Mouse (Mus musculus) liver, embryonic 14.5 days (tissue): Measurements from ENCODE around the gene Rimbp3. TPM values are rescaled to one million over a fixed set of nuclear protein-coding genes. Genes with fewer than 3 reads are reported as not detected.

Experiments
- ATAC-seq: fragments of 200-750 bp; cut with Nextera tagmentation; 2 replicates; pipeline ENCODE4 v1.8.0; 2017; ENCODE audit warnings: moderate number of reproducible peaks, mild to moderate bottlenecking, moderate library complexity; ENCODE audit not compliant: insufficient read depth
- DNase-seq, 3 experiments: peaks; one replicate each; pipeline ENCODE4 v3.0.0-alpha.2; 2012 to 2013; ENCODE audit warnings: low read depth in 3 of 3, low spot score in 3 of 3
- H3K27ac ChIP-seq: fragments of 300-500 bp; sonication (generic); 2 replicates; pipeline ENCODE4 v1.5.1; 2014; ENCODE audit warnings: moderate library complexity, mild to moderate bottlenecking, control low read depth, inconsistent platforms
- H3K27me3 ChIP-seq: fragments of 300-500 bp; sonication (generic); 2 replicates; pipeline ENCODE4 v1.6.1; 2014; ENCODE audit warnings: mild to moderate bottlenecking, low read length, moderate library complexity; ENCODE audit not compliant: control insufficient read depth, insufficient read depth
- H3K36me3 ChIP-seq: fragments of 300-500 bp; sonication (generic); replicated peaks from 2 replicates; pipeline ENCODE4 v1.6.1; 2014; ENCODE audit warnings: low read depth; ENCODE audit not compliant: control insufficient read depth, insufficient read depth
- H3K4me1 ChIP-seq, 2 experiments: fragments of 200-500 bp in 1 of 2; fragments of 300-500 bp in 1 of 2; sonication (generic) in 1 of 2; replicated peaks; 2 replicates each; pipeline ENCODE4 v1.6.1; 2012 to 2014; ENCODE audit warnings: antibody characterized with exemption in 1 of 2, inconsistent platforms in 1 of 2, low read length in 1 of 2; ENCODE audit not compliant: control insufficient read depth in 2 of 2, insufficient read depth in 2 of 2
- H3K4me2 ChIP-seq: fragments of 300-500 bp; sonication (generic); 2 replicates; pipeline ENCODE4 v1.6.1; 2014; ENCODE audit warnings: low read depth, mild to moderate bottlenecking, control low read depth, moderate library complexity
- H3K4me3 ChIP-seq, 2 experiments: fragments of 200-500 bp in 1 of 2; fragments of 300-500 bp in 1 of 2; sonication (generic) in 1 of 2; 2 replicates each; pipeline ENCODE4 v1.5.1; 2012 to 2014; ENCODE audit warnings: low read depth in 2 of 2, low read length in 2 of 2, mild to moderate bottlenecking in 2 of 2, control low read depth in 1 of 2, inconsistent platforms in 1 of 2, moderate library complexity in 1 of 2; ENCODE audit not compliant: insufficient read depth in 1 of 2
- H3K9ac ChIP-seq: fragments of 300-500 bp; sonication (generic); replicated peaks from 2 replicates; pipeline ENCODE4 v1.6.1; 2014; ENCODE audit warnings: mild to moderate bottlenecking, control low read depth, moderate library complexity
- H3K9me3 ChIP-seq: fragments of 300-500 bp; sonication (generic); 2 replicates; pipeline ENCODE4 v1.6.1; 2016; ENCODE audit warnings: low read length, mixed read lengths; ENCODE audit not compliant: control insufficient read depth
- CTCF ChIP-seq: IDR thresholded peaks from 2 replicates; pipeline ENCODE4 v1.5.1; 2016; ENCODE audit warnings: antibody characterized with exemption, low read depth, control low read depth
- EP300 ChIP-seq: IDR thresholded peaks from 2 replicates; pipeline ENCODE4 v1.6.1; 2016; ENCODE audit warnings: antibody characterized with exemption, low read depth
- WGBS: fragments of 180-500 bp; shearing (Covaris S2); extraction: QIAGEN DNeasy Blood & Tissue Kit; methylation state at CpG from one replicate; pipeline ENCODE4 v1.1.7; 2014; ENCODE audit not compliant: insufficient replicate concordance; 5-methylcytosine and 5-hydroxymethylcytosine counted together
- polyA plus RNA-seq, 2 experiments: library from polyadenylated mRNA; depleted of rRNA in 1 of 2; stranded (reverse) in 1 of 2; unstranded in 1 of 2; fragments of >200 nt; fragmentation: Nextera tagmentation in 1 of 2; extraction: Ambion mirVana in 1 of 2; gene quantifications; 2 replicates each; pipeline versions ENCODE4 v1.2.1 to v1.2.3; 2012 to 2014

Rimbp3 gene
- polyA plus RNA-seq, 2 experiments, result 0.03 to 0.05 TPM

GRCm38 (mm10) chr16:17237634-17238033, 29.2 kb downstream of the Rimbp3 start:
- WGBS, result 15% methylated on average over 3 of the region's 3 CpGs
- Histone ChIP-seq H3K4me2 (peak overlapping the region; percentile 18; the same call in 1 of the 2 replicates), H3K27ac (no peak overlapping the region), H3K36me3 (no peaks in the 10 kb centered on the region), H3K9me3 (no peaks in the 10 kb centered on the region), H3K9ac (no peak overlapping the region), H3K4me3 (no peak overlapping the region), H3K27me3 (no peaks in the 10 kb centered on the region), H3K4me1 (peaks cover 34 to 58% of the 10 kb centered on the region in 2 experiments)
- peak in 2 of 3 experiments; percentile 61 to 64 for DNase-seq
- ATAC-seq, result peak; percentile 63
- peak; percentile 84 for TF ChIP-seq EP300
- TF ChIP-seq CTCF, result no peak

DNA sequence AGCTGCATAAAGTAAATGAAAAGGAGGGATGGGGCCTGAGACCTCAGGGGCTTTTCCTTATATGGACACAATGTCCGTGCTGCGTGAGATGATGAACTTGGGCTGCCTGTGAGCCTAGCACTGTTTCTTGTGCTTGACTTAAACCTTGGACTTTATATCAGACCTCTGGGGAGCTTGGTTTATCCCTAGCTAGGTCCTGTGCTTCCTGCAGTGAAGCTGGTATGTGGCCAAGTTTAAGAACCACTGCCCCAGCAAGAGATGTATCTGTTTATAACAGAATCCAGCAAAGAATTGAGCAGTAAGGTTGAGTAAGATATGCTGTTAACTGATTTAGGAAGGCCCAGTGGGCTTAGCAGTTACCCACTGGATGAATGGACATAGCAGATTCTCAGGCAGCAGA, 31.0 kb downstream of the Rimbp3 start:
- WGBS, result 60% methylated on average over 2 of the region's 2 CpGs
- Histone ChIP-seq H3K4me1 (peaks cover 33 to 63% of the 10 kb centered on the region in 2 experiments), H3K27ac (no peak overlapping the region), H3K9ac (no peak overlapping the region), H3K4me2 (no peak overlapping the region), H3K9me3 (no peaks in the 10 kb centered on the region), H3K36me3 (no peaks in the 10 kb centered on the region), H3K4me3 (no peak overlapping the region), H3K27me3 (no peaks in the 10 kb centered on the region)
- TF ChIP-seq CTCF (no peak), EP300 (no peak)
- ATAC-seq (no peak), DNase-seq (no peak)

- 36% methylated on average over 1 of the region's 1 CpGs for WGBS
- Histone ChIP-seq H3K4me1 (peaks cover 10 to 47% of the 10 kb centered on the region in 2 experiments), H3K27ac (no peak overlapping the region), H3K27me3 (no peaks in the 10 kb centered on the region), H3K4me2 (peak overlapping the region; percentile 8; the same call in 1 of the 2 replicates), H3K4me3 (no peak overlapping the region), H3K36me3 (no peaks in the 10 kb centered on the region), H3K9ac (no peak overlapping the region), H3K9me3 (no peaks in the 10 kb centered on the region)
- DNase-seq (no peak), ATAC-seq (peak; percentile 61; the same call in 1 of the 2 replicates)
- TF ChIP-seq CTCF, result no peak
- no peak for TF ChIP-seq EP300
Measured at GRCm38 (mm10) chr16:17243731-17244130, 35.3 kb downstream of the Rimbp3 start.

GRCm38 (mm10) chr16:17244996-17245395, 36.6 kb downstream of the Rimbp3 start:
- DNase-seq, result no peak
- Histone ChIP-seq H3K4me2 (no peak overlapping the region), H3K9ac (no peak overlapping the region), H3K4me3 (no peak overlapping the region), H3K9me3 (no peaks in the 10 kb centered on the region), H3K27me3 (no peaks in the 10 kb centered on the region), H3K4me1 (peaks cover 15 to 47% of the 10 kb centered on the region in 2 experiments), H3K36me3 (no peaks in the 10 kb centered on the region), H3K27ac (no peak overlapping the region)
- 55% methylated on average over 1 of the region's 1 CpGs for WGBS
- ATAC-seq, result no peak
- TF ChIP-seq CTCF (no peak), EP300 (no peak)

- DNase-seq (no peak), ATAC-seq (no peak)
- TF ChIP-seq CTCF (no peak), EP300 (no peak)
- no peaks in the 10 kb centered on the region for H3K9me3 ChIP-seq
- no peak overlapping the region for H3K4me2 ChIP-seq
- H3K27ac ChIP-seq, result no peak overlapping the region
- 67% methylated on average over 4 of the region's 4 CpGs for WGBS
- H3K9ac ChIP-seq, result no peak overlapping the region
- no peaks in the 10 kb centered on the region for H3K27me3 ChIP-seq
- no peaks in the 10 kb centered on the region for H3K36me3 ChIP-seq
- no peak overlapping the region for H3K4me3 ChIP-seq
- H3K4me1 ChIP-seq, result peaks cover 38 to 56% of the 10 kb centered on the region in 2 experiments
Measured at GRCm38 (mm10) chr16:17247727-17248126, 39.3 kb downstream of the Rimbp3 start.
